Mouse (Mus musculus) liver, embryonic 12.5 days (tissue): ENCODE measurements around the gene Mast1. TPM values are rescaled to one million over a fixed set of nuclear protein-coding genes. Genes with fewer than 3 reads are reported as not detected.

ENCODE experiments used
- ATAC-seq: fragments of 200-750 bp; cut with Nextera tagmentation; 2 replicates; pipeline ENCODE4 v1.8.0; 2017; ENCODE audit warnings: moderate number of reproducible peaks, mild to moderate bottlenecking, moderate library complexity
- H3K27ac ChIP-seq: fragments of 300-500 bp; sonication (generic); 2 replicates; pipeline ENCODE4 v1.5.1; 2016; ENCODE audit warnings: mild to moderate bottlenecking
- H3K27me3 ChIP-seq: fragments of 300-500 bp; sonication (generic); replicated peaks from 2 replicates; pipeline ENCODE4 v1.6.1; 2016; ENCODE audit warnings: mild to moderate bottlenecking, moderate library complexity
- H3K36me3 ChIP-seq: fragments of 300-500 bp; sonication (generic); 2 replicates; pipeline ENCODE4 v1.6.1; 2016; ENCODE audit warnings: mild to moderate bottlenecking, moderate library complexity
- H3K4me1 ChIP-seq: fragments of 300-500 bp; sonication (generic); 2 replicates; pipeline ENCODE4 v1.6.1; 2016
- H3K4me2 ChIP-seq: fragments of 300-500 bp; sonication (generic); 2 replicates; pipeline ENCODE4 v1.6.1; 2016; ENCODE audit warnings: mild to moderate bottlenecking, moderate library complexity
- H3K4me3 ChIP-seq: fragments of 300-500 bp; sonication (generic); 2 replicates; pipeline ENCODE4 v1.5.1; 2016; ENCODE audit warnings: mild to moderate bottlenecking, moderate library complexity
- H3K9ac ChIP-seq: fragments of 300-500 bp; sonication (generic); 2 replicates; pipeline ENCODE4 v1.6.1; 2016; ENCODE audit warnings: mild to moderate bottlenecking, moderate library complexity
- H3K9me3 ChIP-seq: fragments of 300-500 bp; sonication (generic); replicated peaks from 2 replicates; pipeline ENCODE4 v1.6.1; 2016; ENCODE audit warnings: mild to moderate bottlenecking, moderate library complexity
- WGBS: fragments of 180-500 bp; shearing (Covaris S2); methylation state at CpG from one replicate; pipeline ENCODE4 v1.1.7; 2016; ENCODE audit not compliant: insufficient replicate concordance; 5-methylcytosine and 5-hydroxymethylcytosine counted together
- polyA plus RNA-seq: library from polyadenylated mRNA; unstranded; fragments of >200 nt; fragmentation: Nextera tagmentation; extraction: Ambion mirVana; gene quantifications from 2 replicates; pipeline ENCODE4 v1.2.1, GENCODE M21; 2016

The Mast1 gene
- polyA plus RNA-seq, 1 experiment from 2014 or later = 0.18 TPM

DNA sequence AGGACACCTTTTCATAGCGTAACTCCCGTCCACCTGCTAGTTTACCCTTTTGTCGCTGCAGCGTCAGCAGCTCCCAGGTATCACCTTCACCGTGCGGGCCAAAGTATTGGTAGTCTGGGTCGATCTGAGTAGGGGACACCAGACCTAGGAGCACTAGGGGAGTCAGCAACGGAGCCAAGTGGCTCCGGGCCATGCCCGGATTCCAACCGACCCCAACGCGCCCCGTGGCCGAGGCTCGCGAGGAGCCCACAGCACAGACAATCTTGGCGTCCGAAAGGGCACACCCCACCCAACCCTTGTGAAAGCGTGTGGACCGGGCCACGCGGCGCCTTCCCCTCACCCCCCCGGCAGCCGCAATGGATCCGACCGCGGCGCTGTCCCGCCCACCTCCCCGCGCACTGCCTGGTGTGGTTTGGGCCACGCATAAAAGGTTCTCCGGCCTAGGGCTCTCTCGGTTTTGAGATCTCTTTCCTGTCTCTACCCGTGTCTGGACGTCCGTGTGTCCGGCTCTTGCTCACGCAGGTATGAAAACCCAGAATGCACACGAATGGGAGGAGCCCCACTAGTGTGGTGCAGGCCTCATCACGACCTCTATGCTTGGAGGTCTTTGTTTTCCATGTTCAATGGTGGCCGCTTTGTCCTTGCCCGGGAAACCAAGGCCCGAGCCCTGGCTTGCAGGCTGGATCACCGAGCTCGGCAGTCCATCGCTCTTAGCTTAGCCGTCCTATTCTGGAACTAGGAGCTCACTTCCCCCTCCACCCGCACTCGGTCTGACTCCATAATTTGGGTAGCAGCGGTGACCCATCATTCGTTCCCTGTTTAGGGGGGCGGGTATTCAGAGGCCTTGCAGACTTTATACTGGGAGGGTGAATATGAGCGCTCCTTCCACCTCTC is 32.3 kb upstream of the Mast1 start, which contains the start of the genes Gm49661, Prdx2 and Rnaseh2a:
Gene Gm49661, minus strand, starts transcription at position 193 of the 894 bp plus-strand sequence.
Gene Prdx2, plus strand, starts transcription at position 347 of the 894 bp plus-strand sequence.
Gene Rnaseh2a, minus strand, starts transcription at position 527 of the 894 bp plus-strand sequence.
- H3K27ac ChIP-seq = peak within 1 kb of the TSS; percentile 97
- H3K4me1 ChIP-seq = peaks cover 81% of the 10 kb centered on the region
- no peaks in the 10 kb centered on the region for H3K9me3 ChIP-seq
- peak within 1 kb of the TSS; percentile 94 for H3K4me2 ChIP-seq
- no peaks in the 10 kb centered on the region for H3K27me3 ChIP-seq
- peak; percentile 66 for ATAC-seq
- H3K36me3 ChIP-seq = peaks cover 44% of the 10 kb centered on the region
- H3K9ac ChIP-seq = peak within 1 kb of the TSS; percentile 94
- H3K4me3 ChIP-seq = peak within 1 kb of the TSS; percentile 81
- under 1% methylated on average over 56 of the region's 56 CpGs for WGBS

DNA sequence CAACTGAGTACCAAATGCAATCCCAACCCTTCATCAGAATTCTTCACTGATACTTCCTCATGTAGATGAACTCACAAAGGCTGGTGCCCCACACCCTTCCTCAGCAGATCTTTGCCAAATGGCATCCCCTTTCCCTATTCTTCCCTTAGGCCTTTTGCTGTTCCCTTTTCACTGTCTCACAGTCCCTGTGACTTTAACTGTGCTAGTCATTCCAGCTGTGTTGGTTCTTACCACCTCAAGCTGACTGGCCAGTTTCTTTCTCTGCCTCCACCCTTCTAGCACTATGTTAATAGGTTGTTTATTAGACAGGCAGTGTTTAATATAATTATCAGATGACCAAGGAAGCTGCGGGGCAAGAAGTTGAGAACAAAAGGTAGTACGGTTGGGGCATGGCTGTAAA is 31.5 kb upstream of the Mast1 start:
- Histone ChIP-seq H3K27me3 (no peaks in the 10 kb centered on the region), H3K4me3 (peak overlapping the region; percentile 81), H3K4me1 (peaks cover 81% of the 10 kb centered on the region), H3K4me2 (peak overlapping the region; percentile 94), H3K9ac (peak overlapping the region; percentile 94), H3K9me3 (no peaks in the 10 kb centered on the region), H3K27ac (peak overlapping the region; percentile 97), H3K36me3 (peaks cover 44% of the 10 kb centered on the region)
- 13% methylated on average over 2 of the region's 2 CpGs for WGBS
- no peak for ATAC-seq

DNA sequence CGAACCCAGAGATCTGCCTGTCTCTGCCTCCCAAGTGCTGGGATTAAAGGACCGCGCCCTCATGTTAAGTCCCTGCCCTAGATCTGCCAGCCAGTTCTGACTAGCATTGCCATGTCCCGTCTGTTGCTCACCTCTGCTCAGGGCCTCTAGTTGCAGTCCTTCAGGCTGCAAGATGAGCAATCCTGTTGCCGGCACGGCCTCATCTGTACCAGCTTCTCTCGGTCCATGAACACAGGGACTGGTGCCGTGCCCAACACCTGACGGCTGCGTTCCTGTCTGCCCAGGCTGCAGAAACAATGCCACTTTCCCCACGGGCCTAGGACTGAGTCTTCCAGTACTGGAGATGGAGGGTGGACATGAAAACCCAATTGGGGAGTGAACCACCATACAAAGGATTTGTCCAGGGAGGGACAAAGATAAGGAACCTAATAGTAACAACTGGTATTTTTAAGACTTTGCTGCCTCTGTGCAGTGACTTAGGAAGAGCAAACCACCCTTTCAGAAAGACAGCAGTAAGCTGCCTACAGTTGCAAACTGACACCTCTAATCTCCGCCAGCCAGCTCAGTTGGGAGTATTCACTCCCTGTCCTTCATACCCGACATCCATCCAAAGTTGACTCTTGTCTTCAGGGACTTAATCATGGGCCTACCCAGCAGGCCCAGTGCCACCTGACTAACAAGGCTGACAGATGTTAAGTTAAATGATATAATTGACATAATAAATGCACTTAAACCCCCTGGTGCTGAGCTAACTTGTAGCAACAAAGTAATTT is 30.6 kb upstream of the Mast1 start:
- H3K4me3 ChIP-seq = peak overlapping the region; percentile 81; the same call in 1 of the 2 replicates
- H3K27me3 ChIP-seq = no peaks in the 10 kb centered on the region
- H3K27ac ChIP-seq = peak overlapping the region; percentile 97
- peak overlapping the region; percentile 94 for H3K9ac ChIP-seq
- H3K36me3 ChIP-seq = peaks cover 41% of the 10 kb centered on the region
- ATAC-seq = no peak
- H3K4me2 ChIP-seq = peak overlapping the region; percentile 94
- 82% methylated on average over 13 of the region's 13 CpGs for WGBS
- no peaks in the 10 kb centered on the region for H3K9me3 ChIP-seq
- H3K4me1 ChIP-seq = peaks cover 72% of the 10 kb centered on the region

DNA sequence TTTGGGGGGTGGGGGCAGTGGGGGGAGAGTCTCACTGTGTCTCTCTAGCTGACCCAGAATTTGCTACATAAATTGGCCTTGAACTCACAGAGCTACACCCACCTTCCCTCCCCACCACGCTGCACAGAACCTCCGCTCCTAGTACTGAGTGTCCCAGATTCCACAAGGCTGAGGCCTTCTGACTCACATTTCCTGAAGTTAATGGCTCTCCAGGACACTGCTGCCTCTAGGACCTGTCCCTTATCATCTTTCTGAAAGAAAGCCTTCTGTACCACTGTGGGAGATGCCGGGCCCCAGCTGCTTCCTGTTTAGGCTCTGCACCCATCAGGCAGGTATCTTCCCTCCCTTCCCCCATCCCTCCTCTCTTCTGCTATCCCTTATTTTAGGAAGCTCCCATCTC is 29.4 kb upstream of the Mast1 start:
- peak overlapping the region; percentile 84 for H3K4me3 ChIP-seq
- peak overlapping the region; percentile 97 for H3K27ac ChIP-seq
- H3K9ac ChIP-seq = peak overlapping the region; percentile 62
- no peaks in the 10 kb centered on the region for H3K27me3 ChIP-seq
- H3K36me3 ChIP-seq = peaks cover 41% of the 10 kb centered on the region
- ATAC-seq = no peak
- H3K4me1 ChIP-seq = peaks cover 61% of the 10 kb centered on the region
- 11% methylated on average over 3 of the region's 3 CpGs for WGBS
- H3K9me3 ChIP-seq = no peaks in the 10 kb centered on the region
- H3K4me2 ChIP-seq = peak overlapping the region; percentile 94

DNA sequence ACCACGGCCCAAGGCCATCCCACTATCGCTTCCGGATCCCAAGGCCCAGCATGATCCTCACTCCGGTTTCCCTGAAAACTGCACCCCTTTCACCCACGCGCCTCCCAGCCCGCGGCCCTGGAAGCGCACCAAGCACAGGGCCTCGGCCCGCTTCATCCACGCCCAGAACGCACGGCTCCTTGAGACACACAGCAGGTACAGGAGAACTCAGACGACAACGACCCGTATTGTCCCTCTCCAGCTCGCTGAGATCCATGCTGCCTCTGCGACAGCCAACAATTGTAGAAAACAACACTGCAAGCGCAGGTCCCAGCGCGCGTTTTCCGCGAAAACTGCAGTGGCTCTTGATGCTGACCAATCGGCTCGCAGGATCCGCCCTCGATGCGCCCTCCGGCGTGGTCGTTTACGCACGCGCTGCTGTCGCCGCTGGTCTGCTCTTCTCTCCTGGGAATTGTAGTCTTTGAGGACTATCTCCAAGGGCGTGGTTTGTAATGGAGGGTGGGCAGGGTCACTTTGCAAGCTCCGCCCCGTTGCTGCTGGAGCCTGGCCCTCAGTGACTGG is 28.7 kb upstream of the Mast1 start:
- Histone ChIP-seq H3K4me1 (peaks cover 53% of the 10 kb centered on the region), H3K36me3 (peaks cover 41% of the 10 kb centered on the region), H3K4me2 (peak overlapping the region; percentile 94), H3K27me3 (no peaks in the 10 kb centered on the region), H3K9me3 (no peaks in the 10 kb centered on the region), H3K4me3 (peak overlapping the region; percentile 84), H3K9ac (peak overlapping the region; percentile 89), H3K27ac (peak overlapping the region; percentile 97)
- under 1% methylated on average over 41 of the region's 41 CpGs for WGBS
- ATAC-seq = peak; percentile 76

DNA sequence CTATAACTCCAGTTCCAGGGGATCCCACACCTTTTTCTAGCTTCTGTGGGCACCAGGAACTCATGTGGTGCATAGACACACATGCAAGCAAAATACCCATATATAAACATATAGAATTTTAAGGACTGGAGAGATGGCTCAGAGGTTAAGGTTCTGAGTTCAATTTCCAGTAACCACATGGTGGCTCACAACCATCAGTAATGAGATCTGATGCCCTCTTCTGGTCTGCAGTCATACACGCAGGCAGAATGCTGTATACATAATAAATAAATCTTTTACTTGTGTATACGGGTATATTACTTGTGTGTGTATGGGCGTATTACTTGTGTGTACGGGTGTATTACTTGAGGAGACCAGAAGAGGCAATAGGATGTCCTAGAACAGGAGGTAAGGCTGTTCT is 26.8 kb upstream of the Mast1 start:
- peaks cover 47% of the 10 kb centered on the region for H3K4me1 ChIP-seq
- no peak for ATAC-seq
- peak overlapping the region; percentile 84 for H3K4me3 ChIP-seq
- no peak overlapping the region for H3K9ac ChIP-seq
- H3K36me3 ChIP-seq = peaks cover 52% of the 10 kb centered on the region
- WGBS = 76% methylated on average over 4 of the region's 4 CpGs
- H3K27me3 ChIP-seq = no peaks in the 10 kb centered on the region
- H3K9me3 ChIP-seq = no peaks in the 10 kb centered on the region
- peak overlapping the region; percentile 94 for H3K4me2 ChIP-seq
- no peak overlapping the region for H3K27ac ChIP-seq

DNA sequence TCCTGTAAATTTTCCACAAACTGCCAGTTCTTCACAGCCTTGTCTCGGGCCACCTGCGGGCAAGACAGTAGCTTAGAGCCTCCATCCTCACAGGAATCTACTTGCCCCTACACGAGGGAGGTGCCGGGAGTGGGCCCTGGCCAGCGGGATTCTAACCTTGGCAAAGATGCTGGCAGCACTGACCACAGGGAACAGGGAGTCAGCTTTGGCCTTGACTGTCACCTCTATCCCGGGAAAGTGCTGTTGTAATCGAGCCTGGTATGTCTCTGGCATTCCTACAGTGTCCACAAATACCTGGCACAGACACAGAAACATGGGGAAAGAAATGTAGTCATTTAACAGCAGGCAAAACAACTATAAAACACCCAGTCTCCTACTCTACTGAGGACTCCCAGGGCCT is 22.7 kb upstream of the Mast1 start:
- no peak overlapping the region for H3K9ac ChIP-seq
- no peak overlapping the region for H3K4me2 ChIP-seq
- no peaks in the 10 kb centered on the region; the same call in 1 of the 2 replicates for H3K27me3 ChIP-seq
- no peak for ATAC-seq
- no peaks in the 10 kb centered on the region for H3K9me3 ChIP-seq
- H3K36me3 ChIP-seq = peaks cover 86% of the 10 kb centered on the region
- no peak overlapping the region for H3K4me3 ChIP-seq
- WGBS = 85% methylated on average over 7 of the region's 7 CpGs
- peaks cover 11% of the 10 kb centered on the region for H3K4me1 ChIP-seq
- no peak overlapping the region for H3K27ac ChIP-seq

DNA sequence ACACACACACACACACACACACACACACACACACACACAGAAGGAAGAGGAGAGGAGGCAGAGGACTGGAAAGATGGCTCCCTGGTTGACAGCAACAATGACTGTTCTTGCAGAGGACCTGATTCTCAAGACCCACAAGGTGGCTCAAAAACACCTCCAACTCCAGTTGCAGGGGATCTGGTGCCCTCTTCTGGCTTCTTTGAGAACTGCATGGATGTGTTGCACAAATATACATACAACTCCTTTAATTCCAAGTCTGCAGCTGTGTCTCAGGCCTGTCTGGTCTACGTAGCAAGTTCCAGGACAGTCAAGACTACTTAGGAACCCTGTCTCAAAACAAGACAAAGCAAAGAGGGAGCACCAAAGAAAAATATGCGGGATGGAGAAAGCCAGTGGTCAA is 19.6 kb upstream of the Mast1 start:
- WGBS = 45% methylated on average over 2 of the region's 2 CpGs
- H3K4me1 ChIP-seq = peaks cover 9% of the 10 kb centered on the region
- no peak for ATAC-seq
- H3K9ac ChIP-seq = no peak overlapping the region
- no peak overlapping the region for H3K27ac ChIP-seq
- H3K4me2 ChIP-seq = no peak overlapping the region
- peaks cover 21% of the 10 kb centered on the region for H3K27me3 ChIP-seq
- H3K36me3 ChIP-seq = peaks cover 62% of the 10 kb centered on the region
- no peak overlapping the region for H3K4me3 ChIP-seq
- no peaks in the 10 kb centered on the region for H3K9me3 ChIP-seq

DNA sequence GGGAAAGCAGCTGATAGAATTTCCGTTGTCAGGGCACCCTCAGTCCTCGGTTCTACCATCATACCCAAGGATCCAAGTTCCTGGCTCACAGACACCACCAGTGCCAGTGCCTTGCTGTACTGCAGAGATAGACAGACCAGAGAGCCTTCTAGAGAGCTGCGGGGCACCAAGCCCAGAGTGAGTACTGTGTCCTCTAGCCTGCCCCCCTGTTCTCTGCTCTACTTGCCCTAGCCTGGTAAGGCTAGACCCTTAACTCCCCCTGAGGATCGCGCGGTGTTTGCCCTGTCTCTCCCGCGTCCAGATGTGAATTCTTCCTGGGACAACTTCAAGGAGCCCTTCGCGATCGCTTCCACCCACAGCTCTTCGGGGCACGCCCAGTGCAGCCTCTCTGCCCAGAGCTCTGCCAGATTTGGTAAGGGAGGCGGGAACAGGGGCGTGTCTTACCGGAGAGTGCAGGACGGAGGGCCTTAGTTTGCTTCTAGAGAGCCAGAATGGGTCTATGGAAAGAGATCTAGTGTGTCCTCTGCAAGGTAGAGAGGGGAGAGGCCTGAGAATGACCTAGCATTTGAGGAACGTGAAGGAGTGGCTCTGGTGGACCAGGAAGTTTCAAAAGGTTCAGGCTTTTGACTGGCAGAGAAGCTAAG is 15.6 kb upstream of the Mast1 start:
- Histone ChIP-seq H3K9ac (no peak overlapping the region), H3K27me3 (peaks cover 60% of the 10 kb centered on the region), H3K27ac (no peak overlapping the region), H3K36me3 (peaks cover 22% of the 10 kb centered on the region), H3K4me2 (peak overlapping the region; percentile 38), H3K4me1 (peaks cover 12% of the 10 kb centered on the region), H3K4me3 (0 out of 2 replicates have a peak overlapping the region, but pooled peaks have one; percentile 1), H3K9me3 (no peaks in the 10 kb centered on the region)
- peak; percentile 66 for ATAC-seq
- 6% methylated on average over 18 of the region's 18 CpGs for WGBS

DNA sequence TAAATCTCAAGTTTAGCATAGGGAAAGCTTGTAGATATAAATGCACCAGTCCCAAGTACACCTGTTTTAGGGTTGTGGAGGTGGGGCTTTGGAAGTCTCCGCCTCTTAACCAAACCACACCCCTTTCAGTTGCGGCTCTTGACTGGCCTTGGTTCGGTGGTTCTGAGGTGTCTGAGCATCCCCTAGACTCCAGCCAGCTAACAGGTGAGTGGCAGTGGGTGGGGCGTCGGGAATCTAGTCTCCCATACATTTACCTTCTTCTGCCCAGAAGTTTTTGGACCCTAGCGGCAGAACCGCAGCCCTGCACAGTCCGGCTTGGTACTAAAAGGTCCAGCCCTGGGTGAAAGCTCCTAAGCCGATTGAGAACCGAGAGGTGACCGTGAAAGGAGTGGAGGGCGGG is 12.6 kb upstream of the Mast1 start:
- Histone ChIP-seq H3K4me2 (no peak overlapping the region), H3K4me3 (no peak overlapping the region), H3K36me3 (no peaks in the 10 kb centered on the region), H3K9me3 (no peaks in the 10 kb centered on the region), H3K27ac (no peak overlapping the region), H3K4me1 (peaks cover 32% of the 10 kb centered on the region), H3K9ac (no peak overlapping the region), H3K27me3 (peaks cover 88% of the 10 kb centered on the region)
- ATAC-seq = no peak
- 16% methylated on average over 12 of the region's 12 CpGs for WGBS

DNA sequence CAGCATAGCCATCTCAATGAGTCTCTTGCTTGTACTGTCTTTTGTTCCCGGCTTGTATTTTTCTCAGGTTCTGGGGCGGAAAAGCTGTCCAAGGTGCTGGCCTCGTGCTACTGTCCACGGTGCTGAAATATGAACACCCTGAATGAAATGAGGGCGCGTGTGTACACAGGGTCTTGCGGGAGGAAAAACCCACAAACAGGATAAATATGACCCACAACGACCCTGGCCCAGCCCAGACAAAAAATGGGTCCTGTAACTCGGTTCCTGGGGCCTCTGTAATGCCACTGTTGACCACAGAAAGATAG is 10.0 kb upstream of the Mast1 start:
- H3K9ac ChIP-seq = no peak overlapping the region
- H3K4me2 ChIP-seq = no peak overlapping the region
- H3K4me3 ChIP-seq = no peak overlapping the region
- H3K27ac ChIP-seq = no peak overlapping the region
- H3K27me3 ChIP-seq = peaks cover 94% of the 10 kb centered on the region
- no peaks in the 10 kb centered on the region for H3K9me3 ChIP-seq
- no peak for ATAC-seq
- H3K36me3 ChIP-seq = no peaks in the 10 kb centered on the region
- peaks cover 32% of the 10 kb centered on the region for H3K4me1 ChIP-seq
- WGBS = 10% methylated on average over 9 of the region's 9 CpGs
